Mouse (Mus musculus) forebrain, embryonic 14.5 days (tissue): ENCODE results near the gene Il10ra. TPM values are rescaled to one million over a fixed set of nuclear protein-coding genes. Genes with fewer than 3 reads are reported as not detected.

Experiments
- ATAC-seq: fragments of 200-750 bp; cut with Nextera tagmentation; 2 replicates; pipeline ENCODE4 v1.8.0; 2017; ENCODE audit warnings: mild to moderate bottlenecking, moderate library complexity
- DNase-seq: peaks from one replicate; pipeline ENCODE4 v3.0.0-alpha.2; 2015; ENCODE audit warnings: low spot score
- H3K27ac ChIP-seq: fragments of 300-500 bp; sonication (generic); 2 replicates; pipeline ENCODE4 v1.5.1; 2014; ENCODE audit warnings: low read depth, mild to moderate bottlenecking, control low read depth, low read length, moderate library complexity
- H3K27me3 ChIP-seq: fragments of 300-500 bp; sonication (generic); replicated peaks from 2 replicates; pipeline ENCODE4 v1.6.1; 2014; ENCODE audit warnings: low read length, control low read depth, mixed read lengths; ENCODE audit not compliant: control insufficient read depth, insufficient read depth
- H3K36me3 ChIP-seq: fragments of 300-500 bp; sonication (generic); 2 replicates; pipeline ENCODE4 v1.6.1; 2014; ENCODE audit warnings: low read length, control low read depth; ENCODE audit not compliant: control insufficient read depth, insufficient read depth
- H3K4me1 ChIP-seq: fragments of 300-500 bp; sonication (generic); 2 replicates; pipeline ENCODE4 v1.6.1; 2014; ENCODE audit warnings: antibody characterized with exemption, low read length, control low read depth; ENCODE audit not compliant: control insufficient read depth, insufficient read depth
- H3K4me2 ChIP-seq: fragments of 300-500 bp; sonication (generic); 2 replicates; pipeline ENCODE4 v1.6.1; 2014; ENCODE audit warnings: mild to moderate bottlenecking, control low read depth, low read length
- H3K4me3 ChIP-seq: fragments of 300-500 bp; sonication (generic); 2 replicates; pipeline ENCODE4 v1.5.1; 2014; ENCODE audit warnings: low read depth, low read length, control low read depth
- H3K9ac ChIP-seq: fragments of 300-500 bp; sonication (generic); 2 replicates; pipeline ENCODE4 v1.6.1; 2014; ENCODE audit warnings: mild to moderate bottlenecking, low read length, control low read depth, moderate library complexity
- H3K9me3 ChIP-seq: fragments of 300-500 bp; sonication (generic); replicated peaks from 2 replicates; pipeline ENCODE4 v1.6.1; 2016; ENCODE audit warnings: low read length, control low read depth, mixed read lengths; ENCODE audit not compliant: control insufficient read depth
- WGBS: fragments of 180-500 bp; shearing (Covaris S2); extraction: QIAGEN DNeasy Blood & Tissue Kit; methylation state at CpG from one replicate; pipeline ENCODE4 v1.1.7; 2014; 5-methylcytosine and 5-hydroxymethylcytosine counted together
- polyA plus RNA-seq: library from polyadenylated mRNA; unstranded; fragments of >200 nt; fragmentation: Nextera tagmentation; extraction: Ambion mirVana; gene quantifications from 2 replicates; pipeline ENCODE4 v1.2.1, GENCODE M21; 2014

The Il10ra gene
- polyA plus RNA-seq, 1 experiment from 2014 or later, result 0.43 TPM

GRCm38 (mm10) chr9:45235668-45236227 lies 33.2 kb downstream of the Il10ra start:
- no peak for ATAC-seq
- H3K4me1 ChIP-seq, result no peaks in the 10 kb centered on the region
- WGBS, result 85% methylated on average over 6 of the region's 6 CpGs

GRCm38 (mm10) chr9:45229359-45229758 lies 39.6 kb downstream of the Il10ra start:
- Histone ChIP-seq H3K36me3 (no peaks in the 10 kb centered on the region), H3K9me3 (no peaks in the 10 kb centered on the region), H3K4me2 (no peak overlapping the region), H3K4me1 (no peaks in the 10 kb centered on the region), H3K27me3 (no peaks in the 10 kb centered on the region), H3K9ac (no peak overlapping the region), H3K27ac (no peak overlapping the region), H3K4me3 (no peak overlapping the region)
- DNase-seq (no peak), ATAC-seq (no peak)
- 90% methylated on average over 8 of the region's 8 CpGs for WGBS

More at GRCm38 (mm10) chr9:45235668-45236227, 33.2 kb downstream of the Il10ra start:
- no peak overlapping the region for H3K4me2 ChIP-seq
- no peak overlapping the region for H3K27ac ChIP-seq
- no peak overlapping the region for H3K9ac ChIP-seq
- H3K4me3 ChIP-seq, result no peak overlapping the region
- no peak for DNase-seq
- H3K9me3 ChIP-seq, result no peaks in the 10 kb centered on the region
- no peaks in the 10 kb centered on the region for H3K36me3 ChIP-seq
- H3K27me3 ChIP-seq, result no peaks in the 10 kb centered on the region

- ATAC-seq, result peak; percentile 42; the same call in 1 of the 2 replicates
These were observed 47.4 kb downstream of the Il10ra start for GRCm38 (mm10) chr9:45221567-45221966.

GRCm38 (mm10) chr9:45219644-45220043 lies 49.3 kb downstream of the Il10ra start:
- H3K4me1 ChIP-seq, result no peaks in the 10 kb centered on the region
- DNase-seq (no peak), ATAC-seq (no peak)
- no peak overlapping the region for H3K27ac ChIP-seq
- no peak overlapping the region for H3K4me2 ChIP-seq
- H3K4me3 ChIP-seq, result no peak overlapping the region
- H3K36me3 ChIP-seq, result no peaks in the 10 kb centered on the region
- H3K9me3 ChIP-seq, result no peaks in the 10 kb centered on the region
- H3K27me3 ChIP-seq, result no peaks in the 10 kb centered on the region
- WGBS, result 88% methylated on average over 3 of the region's 3 CpGs
- no peak overlapping the region for H3K9ac ChIP-seq

More at GRCm38 (mm10) chr9:45221567-45221966, 47.4 kb downstream of the Il10ra start:
- Histone ChIP-seq H3K9me3 (no peaks in the 10 kb centered on the region), H3K9ac (no peak overlapping the region), H3K4me1 (no peaks in the 10 kb centered on the region), H3K27me3 (no peaks in the 10 kb centered on the region), H3K4me2 (no peak overlapping the region), H3K36me3 (no peaks in the 10 kb centered on the region), H3K4me3 (no peak overlapping the region), H3K27ac (no peak overlapping the region)
- DNase-seq, result peak; percentile 91
- 17% methylated on average over 6 of the region's 6 CpGs for WGBS

- ATAC-seq (no peak), DNase-seq (no peak)
- Histone ChIP-seq H3K4me1 (no peaks in the 10 kb centered on the region), H3K9ac (no peak overlapping the region), H3K9me3 (no peaks in the 10 kb centered on the region), H3K4me3 (no peak overlapping the region), H3K36me3 (no peaks in the 10 kb centered on the region), H3K27me3 (no peaks in the 10 kb centered on the region), H3K4me2 (no peak overlapping the region), H3K27ac (no peak overlapping the region)
- 71% methylated on average over 11 of the region's 11 CpGs for WGBS
These were observed 53.3 kb downstream of the Il10ra start for GRCm38 (mm10) chr9:45215526-45216179.

GRCm38 (mm10) chr9:45212001-45212400 lies 56.9 kb downstream of the Il10ra start:
- no peaks in the 10 kb centered on the region for H3K9me3 ChIP-seq
- 76% methylated on average over 6 of the region's 6 CpGs for WGBS
- no peak for ATAC-seq
- no peaks in the 10 kb centered on the region for H3K4me1 ChIP-seq
- H3K27ac ChIP-seq, result no peak overlapping the region
- no peaks in the 10 kb centered on the region for H3K36me3 ChIP-seq
- no peak overlapping the region for H3K4me3 ChIP-seq
- no peak overlapping the region for H3K9ac ChIP-seq
- no peaks in the 10 kb centered on the region for H3K27me3 ChIP-seq
- no peak for DNase-seq
- no peak overlapping the region for H3K4me2 ChIP-seq

GRCm38 (mm10) chr9:45207015-45207743 lies 61.8 kb downstream of the Il10ra start:
- H3K4me1 ChIP-seq, result no peaks in the 10 kb centered on the region
- DNase-seq (no peak), ATAC-seq (no peak)
- no peaks in the 10 kb centered on the region for H3K27me3 ChIP-seq
- WGBS, result 84% methylated on average over 7 of the region's 7 CpGs
- no peak overlapping the region for H3K4me3 ChIP-seq
- H3K4me2 ChIP-seq, result no peak overlapping the region
- H3K9me3 ChIP-seq, result no peaks in the 10 kb centered on the region
- no peaks in the 10 kb centered on the region for H3K36me3 ChIP-seq
- H3K27ac ChIP-seq, result no peak overlapping the region
- H3K9ac ChIP-seq, result no peak overlapping the region

- no peak overlapping the region for H3K4me2 ChIP-seq
- no peaks in the 10 kb centered on the region for H3K9me3 ChIP-seq
- H3K27ac ChIP-seq, result no peak overlapping the region
- H3K36me3 ChIP-seq, result no peaks in the 10 kb centered on the region
- WGBS, result 70% methylated on average over 4 of the region's 4 CpGs
- no peak for DNase-seq
- H3K4me3 ChIP-seq, result no peak overlapping the region
- H3K9ac ChIP-seq, result no peak overlapping the region
- no peaks in the 10 kb centered on the region for H3K4me1 ChIP-seq
- ATAC-seq, result no peak
- no peaks in the 10 kb centered on the region for H3K27me3 ChIP-seq
These were observed 62.8 kb downstream of the Il10ra start for GRCm38 (mm10) chr9:45206121-45206520.

GRCm38 (mm10) chr9:45205143-45205542 lies 63.8 kb downstream of the Il10ra start:
- no peak overlapping the region for H3K4me3 ChIP-seq
- H3K27me3 ChIP-seq, result no peaks in the 10 kb centered on the region
- H3K4me2 ChIP-seq, result no peak overlapping the region
- ATAC-seq (no peak), DNase-seq (no peak)
- WGBS, result 76% methylated on average over 5 of the region's 5 CpGs
- H3K36me3 ChIP-seq, result no peaks in the 10 kb centered on the region
- no peaks in the 10 kb centered on the region for H3K9me3 ChIP-seq
- H3K27ac ChIP-seq, result no peak overlapping the region
- H3K9ac ChIP-seq, result no peak overlapping the region
- no peaks in the 10 kb centered on the region for H3K4me1 ChIP-seq
